Mouse (Mus musculus) heart, adult 2 months (tissue): ENCODE results near the gene D430041D05Rik.

Experiments
- CTCF ChIP-seq: fragments of 200-600 bp; IDR thresholded peaks from 2 replicates; pipeline ENCODE4 v1.8.1; 2022; ENCODE audit warnings: antibody characterized with exemption, mild to moderate bottlenecking, moderate library complexity
- EP300 ChIP-seq: fragments of 200-500 bp; IDR thresholded peaks from 2 replicates; pipeline ENCODE4 v1.6.1; 2011; ENCODE audit warnings: low read depth, low read length, control low read depth; ENCODE audit not compliant: insufficient read depth
- POLR2A ChIP-seq: fragments of 200-500 bp; IDR thresholded peaks from 2 replicates; pipeline ENCODE4 v1.6.1; 2011; ENCODE audit warnings: mild to moderate bottlenecking, low read depth, low read length, control low read depth; ENCODE audit not compliant: insufficient read depth

GRCm38 (mm10) chr2:104260920-104261740 is 149.7 kb downstream of the D430041D05Rik start:
- TF ChIP-seq CTCF (no peak), EP300 (no peak), POLR2A (no peak)
